Mouse (Mus musculus) liver, adult 2 months (tissue): Measurements from ENCODE around the gene Erbb3.

ENCODE experiments used
- CTCF ChIP-seq: fragments of 200-500 bp; IDR thresholded peaks from 2 replicates; pipeline ENCODE4 v1.5.1; 2011; ENCODE audit warnings: low read depth, low read length, control low read depth
- POLR2A ChIP-seq: fragments of 200-500 bp; IDR thresholded peaks from 2 replicates; pipeline ENCODE4 v1.6.1; 2011; ENCODE audit warnings: low read length, control low read depth; ENCODE audit not compliant: insufficient read depth; ENCODE audit errors: extremely low read depth

DNA sequence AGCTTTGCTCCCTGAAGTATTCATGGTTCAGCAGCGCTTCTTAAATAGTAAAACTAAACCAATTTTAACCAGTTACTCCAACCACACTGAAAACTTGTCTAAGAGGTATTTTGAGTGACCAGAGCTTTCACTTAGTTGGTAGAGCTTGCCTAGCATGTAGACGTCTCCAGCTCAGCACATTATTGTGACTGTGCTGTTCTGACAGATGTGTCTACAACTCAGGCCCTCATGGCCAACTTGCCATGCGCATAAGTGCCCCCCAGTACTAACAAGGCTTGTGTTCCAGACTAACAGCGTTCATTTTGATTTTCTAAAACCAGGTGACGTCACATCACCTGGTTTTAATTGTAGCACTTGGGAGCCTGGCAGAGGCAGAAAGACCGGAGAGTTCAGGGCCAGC lies 32.5 kb downstream of the Erbb3 start:
- TF ChIP-seq CTCF (no peak), POLR2A (no peak)
